Mouse (Mus musculus): Measurements from ENCODE around the gene Ces3b.
"Not testable (repeated sequence)": the region's sequence is repeated elsewhere in the genome, so short reads cannot be mapped to it uniquely, and the experiment has no call there.

Gene Ces3b

DNA sequence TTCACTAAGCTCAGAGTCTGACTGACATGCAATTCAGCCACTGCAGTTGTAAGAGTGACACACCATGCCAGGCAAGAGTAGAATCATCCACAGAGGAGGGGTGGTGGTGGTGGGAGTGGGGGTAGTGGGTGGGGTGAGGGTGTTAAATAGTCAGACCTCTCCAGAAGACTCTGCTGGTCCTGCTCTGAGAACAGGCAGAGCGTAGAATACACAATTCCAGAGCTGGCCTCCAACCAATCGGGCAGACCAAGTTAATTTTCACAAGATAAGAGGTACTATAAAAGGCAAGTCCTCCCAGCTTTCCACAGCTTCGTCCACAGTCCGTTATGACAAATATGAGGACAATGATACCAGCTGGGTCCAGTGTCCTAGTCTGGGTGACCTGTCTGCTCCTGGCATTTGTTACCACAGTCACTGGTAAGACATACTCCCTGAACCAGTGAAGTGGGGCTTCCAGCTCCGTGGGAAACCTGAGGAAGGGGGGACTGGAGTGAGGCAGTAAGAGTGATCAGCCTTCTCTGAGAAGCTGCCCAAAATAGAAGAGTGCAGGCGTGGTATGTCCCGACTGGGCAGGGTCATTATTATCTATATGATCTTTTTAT lies at the start of gene Ces3b:
Ces3b (plus strand) TSS at position 305 of the 602 bp plus-strand sequence.
- no peak for DNase-seq

- DNase-seq, result no peak
These were observed 40.0 kb upstream of the Ces3b start for GRCm38 (mm10) chr8:105043510-105043909.

DNA sequence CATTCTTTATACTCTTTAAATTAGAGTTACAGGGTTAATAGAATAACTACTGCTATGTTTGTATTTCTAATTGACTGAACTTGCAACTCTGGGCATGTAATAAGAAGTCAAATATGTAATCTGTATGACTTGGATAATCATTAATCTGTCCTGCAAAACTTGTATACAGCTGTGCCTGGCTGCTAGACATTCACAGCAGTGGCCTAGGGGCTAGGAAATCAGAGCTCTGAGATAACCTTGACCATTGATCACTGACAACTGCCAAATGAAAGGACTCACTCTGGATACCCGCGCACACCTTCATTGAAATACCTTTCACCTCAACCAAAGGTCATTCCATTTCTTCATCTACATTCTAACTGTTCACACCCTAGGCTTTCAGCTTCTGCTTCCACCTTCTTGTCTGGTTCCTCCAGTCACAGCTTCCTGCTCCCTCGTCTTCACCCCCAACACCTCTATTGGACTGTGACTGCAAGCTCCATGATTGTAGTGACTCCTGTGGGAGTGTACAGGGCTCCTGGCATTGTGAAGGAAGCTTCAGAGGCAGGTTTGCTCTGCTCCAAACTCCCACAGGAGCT lies 37.6 kb upstream of the Ces3b start:
- no peak for DNase-seq

DNA sequence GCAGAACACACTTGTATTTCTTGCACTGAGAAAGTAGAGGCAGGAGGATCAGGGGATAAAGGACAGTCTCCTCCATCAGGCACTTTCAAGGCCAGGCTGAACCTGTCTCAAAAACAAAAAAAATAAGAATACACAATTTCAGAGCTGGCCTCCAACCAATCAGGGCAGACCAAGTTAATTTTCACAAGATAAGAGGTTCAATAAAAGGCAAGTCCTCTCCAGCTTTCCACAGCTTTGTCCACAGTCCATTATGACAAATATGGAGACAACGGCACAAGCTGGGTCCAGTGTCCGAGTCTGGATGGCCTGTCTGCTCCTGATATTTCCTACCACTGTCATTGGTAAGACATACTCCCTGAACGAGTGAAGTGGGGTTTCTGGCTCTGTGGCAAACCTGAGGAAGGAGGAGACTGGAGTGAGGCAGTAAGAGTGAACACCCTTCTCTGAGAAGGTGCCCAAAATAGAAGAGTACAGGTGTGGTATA lies 35.1 kb upstream of the Ces3b start, which contains the start of gene Ces3a:
Ces3a (plus strand) TSS at position 231 of the 484 bp plus-strand sequence.
- DNase-seq, result no peak

DNA sequence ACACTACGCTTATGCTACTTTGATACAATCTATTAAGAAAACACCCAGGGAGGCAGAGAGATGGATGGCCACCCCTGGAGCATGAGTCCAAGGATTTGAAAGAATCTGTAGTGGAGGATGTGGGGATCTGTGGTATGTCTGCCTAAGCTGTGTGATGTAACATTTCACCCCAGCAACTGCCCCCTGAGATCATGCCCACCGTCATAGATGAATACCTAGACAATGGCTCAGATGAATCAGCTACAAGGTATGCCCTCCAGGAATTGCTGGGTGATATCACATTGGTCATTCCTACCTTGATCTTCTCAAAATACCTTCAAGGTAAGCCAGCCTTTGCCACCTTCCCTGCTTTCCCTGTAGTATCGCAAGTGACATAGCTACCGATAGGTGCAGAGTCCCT lies 27.3 kb upstream of the Ces3b start:
- DNase-seq, result no peak

GRCm38 (mm10) chr8:105060056-105060455 lies 23.5 kb upstream of the Ces3b start:
- no peak for DNase-seq

DNA sequence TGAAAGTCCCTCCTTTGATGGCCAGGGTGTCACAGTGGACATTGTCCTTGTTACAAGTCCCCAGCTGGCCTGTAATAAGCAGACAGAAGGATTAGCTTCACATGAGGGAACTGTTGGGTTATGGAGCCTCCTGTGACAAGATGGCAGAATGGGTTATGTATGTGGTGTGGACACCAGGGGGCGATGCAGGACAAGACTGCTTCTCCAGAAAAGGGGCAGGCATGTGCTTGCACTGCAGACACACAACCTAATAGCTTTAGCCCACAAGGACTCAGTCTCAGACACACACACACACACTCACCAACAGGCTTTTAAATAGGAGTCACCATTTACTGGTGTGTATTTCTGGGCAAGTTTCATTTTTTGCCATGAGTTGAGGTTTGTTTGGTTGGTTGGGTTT lies 16.8 kb upstream of the Ces3b start:
- peak; percentile 73 to 77 for DNase-seq

- DNase-seq, result not testable (repeated sequence)
These were observed 15.6 kb upstream of the Ces3b start for GRCm38 (mm10) chr8:105067905-105068304.

GRCm38 (mm10) chr8:105068971-105069370 lies 14.6 kb upstream of the Ces3b start:
- DNase-seq, result no peak

- no peak for DNase-seq
These were observed 7.0 kb upstream of the Ces3b start for GRCm38 (mm10) chr8:105076601-105077000.

DNA sequence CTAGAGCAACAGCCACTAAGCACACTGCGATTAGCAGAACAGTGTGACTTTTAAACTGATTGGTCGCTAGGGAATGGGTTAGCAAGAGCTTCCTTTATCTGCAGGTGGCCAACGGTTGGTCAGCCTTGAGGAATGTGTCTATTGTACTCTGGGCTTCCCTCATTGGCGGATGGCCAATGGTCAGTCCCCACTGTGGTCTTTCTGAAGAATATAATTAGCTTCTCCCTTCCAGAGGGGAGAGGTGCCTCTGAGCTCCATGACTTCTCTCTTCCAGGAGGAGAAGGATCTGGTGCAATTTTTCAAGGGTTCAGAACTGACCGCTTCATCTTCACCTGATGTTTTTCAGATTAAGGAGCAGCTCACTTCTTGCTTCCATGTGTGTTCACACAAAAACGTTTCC lies 6.5 kb upstream of the Ces3b start:
- no peak for DNase-seq

GRCm38 (mm10) chr8:105078591-105078990 lies 5.0 kb upstream of the Ces3b start:
- no peak for DNase-seq

- DNase-seq, result no peak
These were observed 2.7 kb upstream of the Ces3b start for GRCm38 (mm10) chr8:105080814-105081336.

DNA sequence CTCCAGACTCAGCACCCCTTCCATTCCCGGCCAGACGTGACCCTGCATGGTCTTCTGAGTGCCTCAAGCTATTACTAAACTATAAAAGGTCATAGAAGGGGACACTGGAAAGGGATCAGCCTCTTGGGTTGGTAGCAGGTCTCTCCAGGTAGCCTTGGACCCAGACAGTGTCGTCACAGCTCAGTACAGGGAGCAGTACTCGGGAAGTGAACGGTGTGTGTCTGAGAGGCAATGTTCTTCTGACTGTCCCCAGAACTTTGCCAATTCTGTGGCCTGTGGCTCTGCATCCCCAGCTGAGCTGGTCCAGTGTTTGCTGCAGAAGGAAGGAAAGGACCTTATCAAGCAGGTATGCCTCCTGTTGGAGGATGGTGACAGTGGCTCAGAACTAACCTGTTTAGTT lies 4.6 kb downstream of the Ces3b start:
- not testable (repeated sequence) for DNase-seq

DNA sequence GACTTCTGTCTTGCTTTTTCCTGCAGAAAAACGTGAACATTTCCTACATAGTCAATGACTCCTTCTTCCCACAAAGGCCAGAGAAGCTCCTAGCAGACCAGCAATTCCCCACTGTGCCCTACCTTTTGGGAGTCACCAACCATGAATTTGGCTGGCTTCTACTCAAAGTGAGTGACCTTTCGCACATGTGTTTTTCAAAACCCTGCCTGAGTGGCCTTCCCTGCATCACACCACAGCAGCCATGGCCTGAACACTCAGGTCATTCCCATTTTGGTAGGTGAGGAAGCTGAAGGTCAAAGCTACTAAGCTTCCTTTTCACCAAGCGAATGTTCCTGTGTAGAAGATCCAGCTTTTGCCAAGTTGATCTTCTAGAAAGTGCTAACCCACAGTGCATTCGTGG lies 5.0 kb downstream of the Ces3b start:
- DNase-seq, result no peak

GRCm38 (mm10) chr8:105093992-105094391 lies 10.4 kb downstream of the Ces3b start:
- DNase-seq, result no peak

- not testable (repeated sequence) for DNase-seq
These were observed 18.7 kb downstream of the Ces3b start for GRCm38 (mm10) chr8:105102101-105102785.

DNA sequence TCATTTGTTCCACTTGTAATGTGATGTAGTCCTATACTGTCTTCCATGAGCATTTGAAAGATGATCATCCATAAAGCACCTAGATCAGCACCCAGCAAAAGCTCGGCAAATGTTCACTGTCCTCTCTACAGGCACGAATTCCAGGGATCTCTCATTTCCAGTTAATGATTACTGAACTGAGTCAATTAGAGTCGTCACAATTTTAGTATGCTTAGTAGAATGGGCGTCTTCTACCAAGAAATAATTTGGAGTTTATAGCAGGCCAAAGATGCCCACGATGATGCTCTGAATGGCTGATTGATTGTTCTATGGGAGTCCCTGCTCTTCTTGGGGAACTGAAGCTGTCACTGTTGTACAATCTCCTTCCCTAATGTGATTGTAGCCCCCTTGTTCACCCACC lies 20.1 kb downstream of the Ces3b start:
- not testable (repeated sequence) for DNase-seq

GRCm38 (mm10) chr8:105104220-105104619 lies 20.7 kb downstream of the Ces3b start:
- no peak for DNase-seq

DNA sequence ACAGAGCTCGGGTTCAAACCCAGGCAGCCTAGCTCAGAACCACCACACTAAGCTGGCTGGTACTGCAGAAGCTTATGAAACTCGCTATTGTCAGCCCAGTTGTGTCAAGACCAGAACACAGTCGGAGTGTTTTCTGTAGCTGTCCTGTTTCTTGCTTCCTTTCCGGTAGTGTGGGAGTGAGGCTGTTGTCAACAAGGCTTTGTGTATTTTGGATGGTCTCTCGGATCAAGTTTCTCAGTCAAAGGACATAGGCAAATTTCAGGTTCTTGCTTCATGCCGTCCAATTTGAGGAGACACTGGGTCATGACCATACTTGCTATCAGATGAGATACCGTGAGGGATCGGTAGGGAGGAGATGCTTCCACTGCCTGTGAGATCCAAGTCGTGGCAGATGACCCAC lies 46.3 kb downstream of the Ces3b start:
- no peak for DNase-seq

- no peak for DNase-seq
These were observed 48.0 kb downstream of the Ces3b start, which contains the start of gene Ces4a for GRCm38 (mm10) chr8:105131509-105131908. Ces4a (plus strand) TSS chr8:105131800.

DNA sequence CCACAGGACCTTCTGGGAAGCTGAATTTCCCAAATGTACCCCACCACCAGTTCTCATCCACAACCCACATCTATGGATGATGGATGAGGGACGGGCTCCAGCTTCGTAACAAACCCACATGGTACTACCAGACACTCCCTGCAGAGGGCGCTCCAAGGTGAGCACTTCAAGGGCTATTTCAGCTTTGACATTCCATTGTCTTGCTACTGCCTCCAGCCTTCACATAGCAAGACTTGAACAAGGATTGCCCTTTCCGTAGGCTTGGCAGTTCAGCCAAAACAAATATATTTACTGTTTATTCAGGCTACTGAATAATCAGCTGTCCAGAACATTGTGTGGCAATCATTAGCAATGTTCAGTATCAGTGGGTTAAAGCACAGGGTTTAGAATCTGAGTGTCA lies 54.9 kb downstream of the Ces3b start:
- DNase-seq, result peak; percentile 76 to 90

DNA sequence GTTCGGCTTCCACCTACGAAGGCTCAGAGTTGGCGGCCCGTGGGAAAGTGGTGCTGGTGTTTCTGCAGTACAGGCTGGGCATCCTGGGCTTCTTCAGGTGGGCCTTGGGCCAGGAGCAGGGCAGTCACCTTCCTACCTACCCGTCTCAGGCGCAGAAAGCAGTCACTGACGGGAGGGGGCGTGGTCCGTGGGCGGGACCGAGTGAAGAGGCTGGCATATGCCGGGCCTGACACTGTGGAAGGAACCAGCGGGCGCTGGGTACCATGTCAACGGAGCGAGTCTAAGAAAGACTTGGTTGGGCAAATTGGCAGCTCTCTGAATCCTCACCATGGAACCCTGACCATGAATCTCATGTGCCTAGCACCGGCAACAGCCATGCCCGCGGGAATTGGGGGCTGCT lies 58.8 kb downstream of the Ces3b start:
- no peak for DNase-seq

All from kidney, postnatal 25 days (tissue).